Mouse (Mus musculus) intestine, embryonic 16.5 days (tissue): ENCODE results near the gene Gm10320. TPM values are rescaled to one million over a fixed set of nuclear protein-coding genes. Genes with fewer than 3 reads are reported as not detected.

Experiments used
- polyA plus RNA-seq: library from polyadenylated mRNA; unstranded; fragments of >200 nt; fragmentation: Nextera tagmentation; extraction: Ambion mirVana; gene quantifications from 2 replicates; pipeline ENCODE4 v1.2.1, GENCODE M21; 2015

Gene Gm10320
- polyA plus RNA-seq, 1 experiment from 2014 or later: 2.5 TPM

Other genes starting within 250 kb of the Gm10320 start
- gene Utp15, start 229.0 kb downstream of the Gm10320 start, polyA plus RNA-seq: 29.7 and 30.8 TPM in 2 replicates
- gene Ankra2, start 228.9 kb downstream of the Gm10320 start, polyA plus RNA-seq: 17.2 and 17.8 TPM in 2 replicates
- not detected in 2 replicates for gene Gm21976, start 212.1 kb downstream of the Gm10320 start, polyA plus RNA-seq
- 549 and 610 TPM in 2 replicates for gene Btf3, start 175.0 kb downstream of the Gm10320 start, polyA plus RNA-seq
- gene Foxd1, start 137.8 kb downstream of the Gm10320 start, polyA plus RNA-seq: 0.02 TPM in 1 of 2 replicates, not detected in the other
- gene Tmem174, start 145.4 kb upstream of the Gm10320 start, polyA plus RNA-seq: 0.07 and 0.10 TPM in 2 replicates
- 36.4 and 43.2 TPM in 2 replicates for gene Tmem171, start 202.8 kb upstream of the Gm10320 start, polyA plus RNA-seq